Mouse (Mus musculus): ENCODE results near the gene Afmid. TPM values are rescaled to one million over a fixed set of nuclear protein-coding genes. Genes with fewer than 3 reads are reported as not detected.
A peak's percentile ranks its signal among the peaks of the same experiment; 100 is the strongest.

The Afmid gene
- total and polyA plus RNA-seq, 2 experiments from 2014 or later: 9.1 to 11.1 TPM

GRCm38 (mm10) chr11:117860601-117861000 lies 34.9 kb downstream of the Afmid start, which contains the start of gene Tmem235:
Gene Tmem235, plus strand, starts transcription at chr11:117860752.
- H3K9ac ChIP-seq (replicated peaks; ENCODE audit: low read length, poor library complexity, severe bottlenecking): no peak within 1 kb of the TSS
- H3K4me1 ChIP-seq (ENCODE audit: insufficient read depth, low read length): no peaks in the 10 kb centered on the region
- no peaks in the 10 kb centered on the region for H3K9me3 ChIP-seq (ENCODE audit: low read length)
- no peak within 1 kb of the TSS for H3K27ac ChIP-seq (ENCODE audit: low read depth, low read length)
- no peaks in the 10 kb centered on the region for H3K36me3 ChIP-seq (ENCODE audit: insufficient read depth, low read length)
- 7% methylated on average over 23 of the region's 23 CpGs for WGBS
- DNase-seq (ENCODE audit: low spot score) (no peak), ATAC-seq (ENCODE audit: low FRiP score) (no peak)
- no peak within 1 kb of the TSS for H3K4me2 ChIP-seq (ENCODE audit: low read depth, low read length, poor library complexity, severe bottlenecking)
- H3K27me3 ChIP-seq (ENCODE audit: insufficient read depth, low read length): peaks cover 18% of the 10 kb centered on the region
- no peak for TF ChIP-seq CTCF (IDR thresholded peaks at IDR 0.05)
- H3K4me3 ChIP-seq (ENCODE audit: low read depth, low read length): no peak within 1 kb of the TSS

GRCm38 (mm10) chr11:117863174-117863856 lies 37.6 kb downstream of the Afmid start:
- H3K9ac ChIP-seq (replicated peaks; ENCODE audit: low read length, poor library complexity, severe bottlenecking): no peak overlapping the region
- H3K4me3 ChIP-seq (ENCODE audit: low read depth, low read length): no peak overlapping the region
- H3K27me3 ChIP-seq (ENCODE audit: insufficient read depth, low read length): peaks cover 18% of the 10 kb centered on the region
- TF ChIP-seq CTCF (IDR thresholded peaks at IDR 0.05): no peak
- DNase-seq (ENCODE audit: low spot score) (no peak), ATAC-seq (ENCODE audit: low FRiP score) (no peak)
- H3K36me3 ChIP-seq (ENCODE audit: insufficient read depth, low read length): 0 out of 2 replicates have a peak, but pooled peaks cover 3% of the 10 kb centered on the region
- no peaks in the 10 kb centered on the region for H3K4me1 ChIP-seq (ENCODE audit: insufficient read depth, low read length)
- H3K9me3 ChIP-seq (ENCODE audit: low read length): no peaks in the 10 kb centered on the region
- 28% methylated on average over 11 of the region's 11 CpGs for WGBS
- no peak overlapping the region for H3K4me2 ChIP-seq (ENCODE audit: low read depth, low read length, poor library complexity, severe bottlenecking)
- H3K27ac ChIP-seq (ENCODE audit: low read depth, low read length): no peak overlapping the region

DNA sequence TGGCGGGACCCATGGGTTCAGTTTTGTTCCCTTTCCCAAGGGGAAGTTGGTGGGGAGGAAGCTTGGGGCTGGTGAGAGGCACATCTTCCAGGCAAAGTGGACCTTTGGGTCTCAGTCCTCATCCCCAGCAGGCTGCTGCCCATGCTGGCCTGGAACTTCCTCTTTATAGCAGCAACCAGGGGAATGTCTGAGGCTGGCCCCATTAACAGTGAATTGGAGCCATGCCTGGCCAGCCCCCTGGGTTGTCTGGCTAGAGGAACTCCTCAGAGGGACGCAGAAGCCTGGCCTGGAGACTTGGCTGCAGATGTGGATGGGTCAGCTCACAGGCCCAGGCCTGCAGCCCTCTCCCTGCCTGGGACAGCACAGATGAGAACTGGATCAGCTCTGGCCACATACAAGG lies 39.1 kb downstream of the Afmid start:
- ATAC-seq (ENCODE audit: low FRiP score): no peak
- 82% methylated on average over 2 of the region's 2 CpGs for WGBS
- Histone ChIP-seq H3K4me3 (ENCODE audit: low read depth, low read length) (no peak overlapping the region), H3K27me3 (ENCODE audit: insufficient read depth, low read length) (peaks cover 17% of the 10 kb centered on the region), H3K9me3 (ENCODE audit: low read length) (no peaks in the 10 kb centered on the region), H3K9ac (replicated peaks; ENCODE audit: low read length, poor library complexity, severe bottlenecking) (no peak overlapping the region), H3K36me3 (ENCODE audit: insufficient read depth, low read length) (0 out of 2 replicates have a peak, but pooled peaks cover 3% of the 10 kb centered on the region), H3K4me2 (ENCODE audit: low read depth, low read length, poor library complexity, severe bottlenecking) (no peak overlapping the region), H3K4me1 (ENCODE audit: insufficient read depth, low read length) (no peaks in the 10 kb centered on the region), H3K27ac (ENCODE audit: low read depth, low read length) (no peak overlapping the region)
- no peak for DNase-seq (ENCODE audit: low spot score)
- no peak for TF ChIP-seq CTCF (IDR thresholded peaks at IDR 0.05)

- DNase-seq (ENCODE audit: low spot score): peak; percentile 72
- no peak for ATAC-seq (ENCODE audit: low FRiP score)
- H3K4me3 ChIP-seq (ENCODE audit: low read depth, low read length): no peak overlapping the region
Measured at GRCm38 (mm10) chr11:117865988-117866387, 40.3 kb downstream of the Afmid start.

GRCm38 (mm10) chr11:117870688-117871365 lies 45.1 kb downstream of the Afmid start:
- 33% methylated on average over 12 of the region's 12 CpGs for WGBS
- ATAC-seq (ENCODE audit: low FRiP score) (peak; percentile 35; the same call in 1 of the 2 replicates), DNase-seq (ENCODE audit: low spot score) (peak; percentile 90)
- H3K36me3 ChIP-seq (ENCODE audit: insufficient read depth, low read length): 0 out of 2 replicates have a peak, but pooled peaks cover 3% of the 10 kb centered on the region
- H3K27ac ChIP-seq (ENCODE audit: low read depth, low read length): no peak overlapping the region
- peak; percentile 99 for TF ChIP-seq CTCF (IDR thresholded peaks at IDR 0.05)
- no peak overlapping the region for H3K4me3 ChIP-seq (ENCODE audit: low read depth, low read length)
- no peak overlapping the region; the same call in 1 of the 2 replicates for H3K9ac ChIP-seq (replicated peaks; ENCODE audit: low read length, poor library complexity, severe bottlenecking)
- no peaks in the 10 kb centered on the region for H3K9me3 ChIP-seq (ENCODE audit: low read length)
- H3K4me2 ChIP-seq (ENCODE audit: low read depth, low read length, poor library complexity, severe bottlenecking): no peak overlapping the region
- H3K27me3 ChIP-seq (ENCODE audit: insufficient read depth, low read length): no peaks in the 10 kb centered on the region; the same call in 1 of the 2 replicates
- H3K4me1 ChIP-seq (ENCODE audit: insufficient read depth, low read length): no peaks in the 10 kb centered on the region

More at GRCm38 (mm10) chr11:117865988-117866387, 40.3 kb downstream of the Afmid start:
- H3K27ac ChIP-seq (ENCODE audit: low read depth, low read length): peak overlapping the region; percentile 12; the same call in 1 of the 2 replicates
- H3K27me3 ChIP-seq (ENCODE audit: insufficient read depth, low read length): peaks cover 6% of the 10 kb centered on the region
- 0 out of 2 replicates have a peak, but pooled peaks cover 3% of the 10 kb centered on the region for H3K36me3 ChIP-seq (ENCODE audit: insufficient read depth, low read length)
- TF ChIP-seq CTCF (IDR thresholded peaks at IDR 0.05): no peak
- no peak overlapping the region for H3K9ac ChIP-seq (replicated peaks; ENCODE audit: low read length, poor library complexity, severe bottlenecking)
- 13% methylated on average over 6 of the region's 6 CpGs for WGBS
- H3K4me2 ChIP-seq (ENCODE audit: low read depth, low read length, poor library complexity, severe bottlenecking): no peak overlapping the region
- H3K9me3 ChIP-seq (ENCODE audit: low read length): no peaks in the 10 kb centered on the region
- no peaks in the 10 kb centered on the region for H3K4me1 ChIP-seq (ENCODE audit: insufficient read depth, low read length)

GRCm38 (mm10) chr11:117871376-117871775 lies 45.7 kb downstream of the Afmid start:
- H3K27me3 ChIP-seq (ENCODE audit: insufficient read depth, low read length): no peaks in the 10 kb centered on the region; the same call in 1 of the 2 replicates
- H3K4me3 ChIP-seq (ENCODE audit: low read depth, low read length): no peak overlapping the region
- DNase-seq (ENCODE audit: low spot score) (no peak), ATAC-seq (ENCODE audit: low FRiP score) (no peak)
- H3K4me2 ChIP-seq (ENCODE audit: low read depth, low read length, poor library complexity, severe bottlenecking): no peak overlapping the region
- no peak overlapping the region; the same call in 1 of the 2 replicates for H3K9ac ChIP-seq (replicated peaks; ENCODE audit: low read length, poor library complexity, severe bottlenecking)
- no peak for TF ChIP-seq CTCF (IDR thresholded peaks at IDR 0.05)
- H3K27ac ChIP-seq (ENCODE audit: low read depth, low read length): no peak overlapping the region
- no peaks in the 10 kb centered on the region for H3K9me3 ChIP-seq (ENCODE audit: low read length)
- H3K36me3 ChIP-seq (ENCODE audit: insufficient read depth, low read length): 0 out of 2 replicates have a peak, but pooled peaks cover 3% of the 10 kb centered on the region
- H3K4me1 ChIP-seq (ENCODE audit: insufficient read depth, low read length): no peaks in the 10 kb centered on the region
- WGBS: 74% methylated on average over 5 of the region's 5 CpGs

All from midbrain, postnatal 0 days (tissue).